Mouse (Mus musculus): ENCODE data around the gene Anxa4.

Gene Anxa4

GRCm38 (mm10) chr6:86793021-86793815 is at the start of gene Anxa4:
Gene Anxa4, minus strand, starts transcription at chr6:86793584.
- DNase-seq (ENCODE audit: low read depth, low spot score), result peak; percentile 86

DNA sequence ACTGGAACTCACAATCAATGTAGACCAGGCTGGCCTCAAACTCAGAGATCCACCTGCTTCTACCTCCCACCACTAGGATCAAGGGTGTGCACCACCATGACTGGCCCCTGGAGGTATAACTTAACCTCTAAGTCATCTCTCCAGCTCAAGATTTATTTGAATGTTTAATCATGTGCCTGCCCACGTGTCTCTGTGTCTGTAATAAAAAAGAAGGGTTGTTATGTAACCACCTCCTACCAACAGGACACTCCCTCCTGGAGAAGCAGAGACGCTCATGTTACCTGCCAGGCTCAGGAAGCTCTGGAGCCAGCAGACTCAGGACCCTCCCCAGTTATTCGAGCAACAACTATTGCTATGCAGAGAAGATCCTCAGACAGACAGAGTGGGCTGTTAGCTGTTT is 48.6 kb upstream of the Anxa4 start:
- no peak for DNase-seq (ENCODE audit: low read depth, low spot score)

DNA sequence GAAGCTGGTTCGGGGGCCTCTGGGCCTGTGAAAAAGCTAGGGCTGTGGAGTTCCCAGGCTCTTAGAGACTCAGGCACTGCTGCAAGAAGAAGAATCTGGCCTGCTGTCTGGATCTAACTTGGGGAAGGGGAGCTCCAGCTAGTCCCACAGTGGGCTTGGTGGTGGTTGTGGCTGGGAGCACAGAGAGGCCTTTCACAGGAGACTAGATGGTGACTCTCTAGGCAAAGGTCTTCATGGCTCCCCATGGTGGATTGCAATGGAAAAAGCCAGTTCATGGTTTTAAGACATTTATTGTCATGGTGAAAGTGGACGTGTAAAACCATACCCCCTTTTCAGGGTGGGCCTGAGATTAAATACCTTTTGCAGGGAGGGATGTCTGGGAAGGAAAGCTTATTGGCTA is 45.7 kb upstream of the Anxa4 start:
- no peak for DNase-seq (ENCODE audit: low read depth, low spot score)

GRCm38 (mm10) chr6:86832802-86833502 is 39.6 kb upstream of the Anxa4 start:
- DNase-seq (ENCODE audit: low read depth, low spot score), result no peak

- peak; percentile 56 for DNase-seq (ENCODE audit: low read depth, low spot score)
These were observed 37.5 kb upstream of the Anxa4 start for GRCm38 (mm10) chr6:86830738-86831500.

GRCm38 (mm10) chr6:86829768-86830167 is 36.4 kb upstream of the Anxa4 start:
- DNase-seq (ENCODE audit: low read depth, low spot score), result no peak

DNA sequence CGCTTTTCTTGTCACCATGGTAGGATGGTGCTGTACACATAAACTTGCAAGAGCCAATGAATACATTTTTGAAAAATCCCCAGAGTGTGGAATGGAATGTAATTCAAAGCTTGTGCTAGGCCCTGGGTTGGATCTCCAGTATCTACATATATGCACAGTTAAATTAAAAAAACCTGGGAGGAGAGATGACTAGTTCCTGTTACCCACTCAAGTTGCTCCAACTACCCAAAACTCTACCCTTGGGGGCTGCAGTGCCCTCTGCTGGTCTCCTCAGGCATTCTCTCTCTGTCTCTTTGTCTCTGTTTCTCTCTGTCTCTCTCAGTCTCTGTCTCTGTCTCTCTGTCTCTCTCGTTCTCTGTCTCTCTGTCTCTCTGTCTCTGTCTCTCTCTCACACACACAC is 34.0 kb upstream of the Anxa4 start:
- peak; percentile 59 for DNase-seq (ENCODE audit: low read depth, low spot score)

GRCm38 (mm10) chr6:86824401-86824800 is 31.0 kb upstream of the Anxa4 start:
- DNase-seq (ENCODE audit: low read depth, low spot score), result no peak

- no peak for DNase-seq (ENCODE audit: low read depth, low spot score)
These were observed 30.4 kb upstream of the Anxa4 start for GRCm38 (mm10) chr6:86823824-86824223.

GRCm38 (mm10) chr6:86823051-86823431 is 29.7 kb upstream of the Anxa4 start:
- DNase-seq (ENCODE audit: low read depth, low spot score), result no peak

DNA sequence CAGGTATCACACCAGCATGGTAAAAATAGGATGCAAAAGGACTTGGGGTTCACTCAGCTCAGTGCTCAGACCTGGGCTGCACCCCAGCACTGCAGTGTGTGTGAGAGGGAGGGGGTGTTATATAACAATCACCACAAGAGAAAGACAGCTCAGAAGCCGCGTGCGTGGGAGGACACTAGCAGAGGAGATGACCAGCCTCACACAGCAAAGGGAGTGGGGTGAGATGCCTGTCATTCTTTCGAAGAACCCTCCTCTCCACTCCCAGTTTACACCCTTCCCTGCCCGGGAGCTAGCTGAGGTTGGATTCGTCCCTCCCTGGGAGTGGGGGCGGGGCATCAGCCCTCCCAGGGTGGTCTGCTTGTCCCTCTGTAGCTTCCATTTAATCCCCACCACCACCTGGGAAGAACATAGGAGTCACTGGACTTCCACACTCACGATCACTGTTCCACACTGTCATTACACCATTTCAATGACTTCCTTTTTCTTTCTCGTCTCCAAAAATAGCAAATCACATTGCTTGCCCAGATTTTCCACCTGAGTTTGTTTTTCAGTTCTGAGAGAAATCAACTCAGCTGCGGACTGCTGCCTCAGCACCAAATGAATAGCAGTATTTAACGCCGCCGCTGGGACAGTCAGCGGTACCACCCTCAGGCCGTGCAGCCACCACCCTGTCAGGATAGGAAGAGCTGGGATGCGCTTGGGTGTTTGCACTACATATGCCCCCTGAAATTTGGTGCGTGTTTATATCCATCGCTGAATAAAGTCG is 29.1 kb upstream of the Anxa4 start:
- peak; percentile 48 for DNase-seq (ENCODE audit: low read depth, low spot score)

DNA sequence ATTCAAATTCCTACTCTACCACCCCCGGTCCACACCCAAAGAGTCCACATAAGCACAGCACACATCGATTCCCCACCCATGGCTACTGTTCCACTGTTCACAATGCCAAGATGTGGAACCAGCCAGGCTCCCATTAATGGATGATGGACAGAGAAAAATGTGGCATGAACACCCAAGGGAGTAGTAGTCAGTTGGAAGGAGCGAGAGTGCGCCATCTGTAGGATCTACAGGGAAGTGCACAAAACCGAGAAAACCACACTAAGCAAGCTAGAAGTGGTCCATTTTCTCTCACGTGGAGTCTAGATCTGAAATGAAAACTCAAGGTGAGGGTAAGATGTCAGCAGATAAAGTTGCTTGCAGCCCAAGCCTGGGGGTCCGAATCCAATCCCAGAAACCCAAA is 27.3 kb upstream of the Anxa4 start:
- DNase-seq (ENCODE audit: low read depth, low spot score), result peak; percentile 63

DNA sequence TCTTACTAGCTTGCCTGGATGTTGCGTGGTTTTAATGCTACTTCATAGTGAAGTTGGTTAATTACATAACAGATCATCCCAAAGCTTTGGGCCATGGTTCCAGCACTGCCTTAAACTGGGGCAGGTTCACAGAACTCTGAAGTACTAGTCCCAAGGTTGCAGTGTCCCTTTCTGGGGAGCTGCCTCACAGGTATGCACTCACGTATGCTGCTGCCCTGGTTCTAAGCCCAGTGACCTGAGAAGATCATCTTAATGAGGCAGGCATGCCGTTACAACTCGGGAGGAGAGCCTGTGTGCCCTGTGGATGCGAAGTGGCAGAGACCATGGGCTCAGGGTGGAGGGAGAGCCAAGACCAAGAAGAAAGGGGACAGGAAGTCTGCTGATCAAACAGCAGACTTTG is 26.5 kb upstream of the Anxa4 start:
- no peak for DNase-seq (ENCODE audit: low read depth, low spot score)

DNA sequence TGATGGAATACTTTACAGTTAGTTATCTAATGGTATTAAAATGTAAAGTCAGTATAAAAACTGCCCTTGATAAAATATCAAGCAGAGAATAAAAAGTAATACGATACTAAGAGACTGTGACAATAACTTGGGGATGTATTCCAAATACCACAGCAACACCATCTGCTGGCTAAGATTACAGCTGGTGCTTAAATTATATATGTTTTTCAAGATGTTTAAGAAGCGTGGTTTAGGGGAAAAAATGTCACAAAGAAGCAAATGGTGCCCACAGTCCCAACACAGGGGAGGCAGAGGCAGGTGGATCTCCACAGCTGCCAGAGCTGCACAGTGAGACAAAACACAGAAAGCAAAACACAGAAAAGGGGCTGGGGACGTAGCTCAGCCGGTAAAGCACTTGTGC is 25.5 kb upstream of the Anxa4 start:
- DNase-seq (ENCODE audit: low read depth, low spot score), result no peak

DNA sequence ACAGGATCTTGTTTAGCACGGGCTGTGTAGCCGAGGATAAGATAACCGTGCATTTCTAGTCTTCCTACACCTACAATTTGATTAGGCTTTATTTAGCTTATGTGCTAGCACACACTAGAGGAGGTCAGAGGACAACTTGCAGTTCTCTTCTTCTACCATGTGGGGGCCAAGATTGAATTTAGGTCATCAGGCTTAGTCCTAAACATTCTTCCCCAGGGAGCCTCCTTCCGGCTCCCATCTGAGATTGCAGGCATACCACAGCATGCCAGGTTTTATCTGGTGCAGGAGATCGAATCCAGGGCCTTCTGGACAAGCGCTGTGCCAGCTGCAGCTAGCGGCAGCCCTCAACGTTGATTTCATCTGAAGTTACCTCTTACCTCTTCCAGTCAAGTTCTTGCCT is 23.2 kb upstream of the Anxa4 start:
- peak; percentile 88 for DNase-seq (ENCODE audit: low read depth, low spot score)

- DNase-seq (ENCODE audit: low read depth, low spot score), result no peak
These were observed 22.1 kb upstream of the Anxa4 start for GRCm38 (mm10) chr6:86815436-86815835.

- no peak for DNase-seq (ENCODE audit: low read depth, low spot score)
These were observed 21.5 kb upstream of the Anxa4 start for GRCm38 (mm10) chr6:86814926-86815325.

DNA sequence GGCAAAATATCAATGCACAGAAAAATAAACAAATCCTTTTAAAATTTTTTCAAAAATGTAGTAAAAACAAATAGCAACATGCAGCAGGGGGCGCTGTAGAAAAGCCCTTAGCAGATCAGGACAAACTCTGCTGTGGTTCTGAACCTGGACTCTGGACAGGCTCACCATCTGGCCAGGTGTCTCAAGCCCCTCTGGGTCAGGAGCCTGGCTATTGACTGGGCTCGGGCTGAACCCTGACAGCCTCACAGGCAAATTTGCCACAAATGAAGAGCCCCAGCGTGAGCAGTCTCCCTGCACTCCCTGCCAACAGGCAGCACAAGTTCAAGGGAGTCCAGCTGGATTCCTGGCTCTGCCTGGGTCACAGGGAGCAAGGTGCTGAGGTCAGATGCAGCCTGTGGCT is 20.0 kb upstream of the Anxa4 start:
- DNase-seq (ENCODE audit: low read depth, low spot score), result peak; percentile 79

- DNase-seq (ENCODE audit: low read depth, low spot score), result no peak
These were observed 19.5 kb upstream of the Anxa4 start for GRCm38 (mm10) chr6:86812919-86813318.

GRCm38 (mm10) chr6:86806455-86807086 is 13.2 kb upstream of the Anxa4 start:
- DNase-seq (ENCODE audit: low read depth, low spot score), result peak; percentile 86

GRCm38 (mm10) chr6:86804646-86805045 is 11.3 kb upstream of the Anxa4 start:
- peak; percentile 64 for DNase-seq (ENCODE audit: low read depth, low spot score)

All from 3T3-L1 (cell line).